Mouse (Mus musculus) CH12.LX (cell line): ENCODE measurements around the gene Grid1. TPM values are rescaled to one million over a fixed set of nuclear protein-coding genes. Genes with fewer than 3 reads are reported as not detected.

Experiments used
- DNase-seq: peaks from one replicate; pipeline ENCODE4 v3.0.0-alpha.2; 2013; ENCODE audit errors: extremely low read depth
- H3K27ac ChIP-seq: 2 replicates; pipeline ENCODE4 v1.5.1; 2012; ENCODE audit warnings: low read depth, mild to moderate bottlenecking, control low read depth, moderate library complexity; ENCODE audit not compliant: insufficient read depth
- H3K27me3 ChIP-seq: replicated peaks from 2 replicates; pipeline ENCODE3; 2012; ENCODE audit warnings: inconsistent platforms
- H3K36me3 ChIP-seq, 2 experiments: replicated peaks in 1 of 2; 2 replicates each; pipeline versions ENCODE3 to v1.6.1; 2012; ENCODE audit warnings: inconsistent platforms in 1 of 2, low read length in 1 of 2, mild to moderate bottlenecking in 1 of 2, mixed read lengths in 1 of 2, moderate library complexity in 1 of 2; ENCODE audit not compliant: control insufficient read depth in 1 of 2, insufficient read depth in 1 of 2
- H3K4me1 ChIP-seq, 2 experiments: 2 replicates each; pipeline ENCODE4 v1.6.1; 2012; ENCODE audit warnings: inconsistent platforms in 1 of 2, moderate library complexity in 1 of 2; ENCODE audit not compliant: insufficient read depth in 2 of 2, control insufficient read depth in 1 of 2
- H3K4me2 ChIP-seq: 2 replicates; pipeline ENCODE4 v1.6.1; 2012; ENCODE audit warnings: low read depth, mild to moderate bottlenecking, control low read depth; ENCODE audit not compliant: poor library complexity, insufficient read depth, severe bottlenecking
- H3K4me3 ChIP-seq, 3 experiments: fragments of 150-350 bp in 1 of 3; sonication (generic) in 1 of 3; replicated peaks in 1 of 3; 2 replicates each; pipeline versions ENCODE3 to v1.5.1; 2011 to 2012; ENCODE audit warnings: low read depth in 2 of 3, low read length in 2 of 3, mild to moderate bottlenecking in 2 of 3, moderate library complexity in 2 of 3, control low read depth in 1 of 3, improper control_type of control experiment in 1 of 3, inconsistent platforms in 1 of 3, mixed read lengths in 1 of 3; ENCODE audit not compliant: poor library complexity in 1 of 3
- H3K79me2 ChIP-seq: replicated peaks from 2 replicates; pipeline ENCODE4 v1.6.1; 2012; ENCODE audit warnings: mild to moderate bottlenecking, moderate library complexity; ENCODE audit not compliant: control insufficient read depth, poor library complexity, insufficient read depth, severe bottlenecking; ENCODE audit errors: extremely low read depth
- H3K9ac ChIP-seq: 2 replicates; pipeline ENCODE4 v1.6.1; 2012; ENCODE audit warnings: low read depth, mild to moderate bottlenecking, control low read depth, moderate library complexity; ENCODE audit not compliant: insufficient read depth
- H3K9me3 ChIP-seq: replicated peaks from 2 replicates; pipeline ENCODE3; 2012; ENCODE audit warnings: low read length, inconsistent platforms, mixed read lengths
- ELF1 ChIP-seq: IDR thresholded peaks from 2 replicates; pipeline ENCODE4 v1.6.1; 2014; ENCODE audit warnings: low read depth, mild to moderate bottlenecking, inconsistent platforms, low read length, improper control_type of control experiment
- EP300 ChIP-seq: IDR thresholded peaks from 2 replicates; pipeline ENCODE4 v1.6.1; 2011; ENCODE audit warnings: low read length, improper control_type of control experiment
- GABPA ChIP-seq: IDR thresholded peaks from 2 replicates; pipeline ENCODE4 v1.6.1; 2012; ENCODE audit warnings: low read depth, low read length, improper control_type of control experiment, inconsistent platforms; ENCODE audit not compliant: insufficient replicate concordance
- HCFC1 ChIP-seq: IDR thresholded peaks from 2 replicates; pipeline ENCODE4 v1.6.1; 2012; ENCODE audit warnings: low read depth, mild to moderate bottlenecking, inconsistent platforms, low read length, improper control_type of control experiment
- IRF4 ChIP-seq: IDR thresholded peaks from 2 replicates; pipeline ENCODE4 v1.6.1; 2014; ENCODE audit warnings: low read depth, mild to moderate bottlenecking, inconsistent platforms, low read length, improper control_type of control experiment
- JUND ChIP-seq: conservative IDR thresholded peaks from 2 replicates; pipeline ENCODE4 v1.6.1; 2011; ENCODE audit warnings: low read depth, low read length, improper control_type of control experiment
- KAT2A ChIP-seq: IDR thresholded peaks from 2 replicates; pipeline ENCODE4 v1.6.1; 2012; ENCODE audit warnings: low read length, improper control_type of control experiment, inconsistent platforms; ENCODE audit not compliant: insufficient replicate concordance
- MAFK ChIP-seq: IDR thresholded peaks from 2 replicates; pipeline ENCODE4 v1.6.1; 2011; ENCODE audit warnings: low read length, improper control_type of control experiment; ENCODE audit not compliant: insufficient replicate concordance
- MAX ChIP-seq: IDR thresholded peaks from 2 replicates; pipeline ENCODE4 v1.6.1; 2011; ENCODE audit warnings: low read length, improper control_type of control experiment
- MAZ ChIP-seq: IDR thresholded peaks from 2 replicates; pipeline ENCODE4 v1.6.1; 2012; ENCODE audit warnings: low read depth, mild to moderate bottlenecking, inconsistent platforms, low read length, improper control_type of control experiment, moderate library complexity
- MXI1 ChIP-seq: IDR thresholded peaks from 2 replicates; pipeline ENCODE4 v1.6.1; 2011; ENCODE audit warnings: mild to moderate bottlenecking, low read depth, low read length, improper control_type of control experiment
- MYC ChIP-seq: IDR thresholded peaks from 2 replicates; pipeline ENCODE4 v1.6.1; 2011; ENCODE audit warnings: low read depth, mild to moderate bottlenecking, improper control_type of control experiment, low read length
- NRF1 ChIP-seq: IDR thresholded peaks from 2 replicates; pipeline ENCODE4 v1.6.1; 2014; ENCODE audit warnings: low read depth, mild to moderate bottlenecking, inconsistent platforms, low read length, improper control_type of control experiment, moderate library complexity
- PAX5 ChIP-seq: IDR thresholded peaks from 2 replicates; pipeline ENCODE4 v1.6.1; 2012; ENCODE audit warnings: low read length, inconsistent platforms, mixed read lengths
- POLR2A ChIP-seq: IDR thresholded peaks from 2 replicates; pipeline ENCODE4 v1.6.1; 2011; ENCODE audit warnings: low read depth, mild to moderate bottlenecking, improper control_type of control experiment, low read length
- POLR2AphosphoS2 ChIP-seq: IDR thresholded peaks from 2 replicates; pipeline ENCODE4 v1.6.1; 2011; ENCODE audit warnings: low read depth, low read length, improper control_type of control experiment
- RAD21 ChIP-seq: IDR thresholded peaks from 2 replicates; pipeline ENCODE4 v1.6.1; 2011; ENCODE audit warnings: low read depth, mild to moderate bottlenecking, low read length, improper control_type of control experiment, moderate library complexity
- SIN3A ChIP-seq: IDR thresholded peaks from 2 replicates; pipeline ENCODE4 v1.6.1; 2012; ENCODE audit warnings: low read length, improper control_type of control experiment, inconsistent platforms
- TBP ChIP-seq: conservative IDR thresholded peaks from 2 replicates; pipeline ENCODE4 v1.6.1; 2011; ENCODE audit warnings: low read depth, low read length, improper control_type of control experiment
- TCF12 ChIP-seq: IDR thresholded peaks from 2 replicates; pipeline ENCODE4 v1.6.1; 2014; ENCODE audit warnings: low read depth, mild to moderate bottlenecking, inconsistent platforms, low read length, improper control_type of control experiment
- ZNF384 ChIP-seq: IDR thresholded peaks from 2 replicates; pipeline ENCODE4 v1.6.1; 2012; ENCODE audit warnings: low read depth, low read length, improper control_type of control experiment, inconsistent platforms
- dilution Hi-C: fragments of 300-500 bp; cut with MboI; formaldehyde crosslinking; loops from 2 replicates; pipeline ENCODE4 v1.14.3; 2020; ENCODE audit warnings: low sequenced_read_pairs; ENCODE audit not compliant: extremely low pct_unique_long_range_greater_than_20kb, extremely low pct_ligation_motif_present
- in situ Hi-C: fragments of 300-500 bp; cut with MboI; formaldehyde crosslinking; loops from 3 replicates; pipeline ENCODE4 v1.14.3; 2019; ENCODE audit warnings: low sequenced_read_pairs, low pct_ligation_motif_present, low pct_unique_long_range_greater_than_20kb, mixed read lengths
- polyA plus RNA-seq: library from polyadenylated mRNA; unstranded; fragments of >175 nt; gene quantifications from 2 replicates; pipeline ENCODE4 v1.2.1, GENCODE M21; 2012; ENCODE audit warnings: low read depth; ENCODE audit not compliant: insufficient read length
- total RNA-seq, 2 experiments: library from RNA; depleted of rRNA; stranded (reverse); fragments of 300-350 nt in 1 of 2; fragments of >200 nt in 1 of 2; gene quantifications; 2 replicates each; pipeline ENCODE4 v1.2.3; 2012 to 2014

Grid1 gene
- total and polyA plus RNA-seq, 3 experiments: not detected

DNA sequence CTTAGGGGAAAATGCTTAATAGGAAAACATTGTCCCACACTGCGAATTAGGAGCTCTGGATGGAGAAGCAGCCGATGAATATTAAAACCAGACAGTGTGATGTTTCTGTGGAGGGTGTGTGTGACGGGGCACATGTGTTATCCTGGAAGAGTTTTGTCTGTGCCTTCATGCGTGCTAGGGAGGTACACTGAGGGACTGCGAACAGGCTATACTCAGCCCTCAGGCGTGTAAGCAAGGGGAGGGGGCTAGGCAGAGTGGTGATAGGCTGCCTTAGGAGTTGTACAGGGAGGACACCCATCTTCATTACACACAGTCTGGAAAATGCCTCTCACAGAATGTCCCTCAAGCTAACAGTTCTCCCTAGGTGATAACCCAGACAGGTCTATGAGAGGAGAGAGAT is 379.0 kb downstream of the Grid1 start:
- in situ Hi-C loops: no loop called here
- no peak overlapping the region for H3K4me3 ChIP-seq
- no peaks in the 10 kb centered on the region for H3K9me3 ChIP-seq
- H3K79me2 ChIP-seq: no peaks in the 10 kb centered on the region
- H3K27me3 ChIP-seq: peaks cover 25% of the 10 kb centered on the region
- no peak for DNase-seq
- TF ChIP-seq TCF12 (no peak), HCFC1 (no peak), KAT2A (no peak), SIN3A (no peak), PAX5 (no peak), EP300 (no peak), ELF1 (no peak), POLR2A (no peak), JUND (no peak), POLR2AphosphoS2 (no peak), IRF4 (no peak), TBP (no peak), MAZ (no peak), GABPA (no peak), MAX (no peak), NRF1 (no peak), MYC (no peak), MXI1 (no peak)
- TF ChIP-seq, all 38 proteins: peak for 0
- dilution Hi-C loops: no loop called here
- H3K36me3 ChIP-seq: no peaks in the 10 kb centered on the region
- no peak overlapping the region for H3K9ac ChIP-seq
- no peak overlapping the region for H3K4me2 ChIP-seq
- H3K4me1 ChIP-seq: no peaks in the 10 kb centered on the region
- no peak overlapping the region for H3K27ac ChIP-seq

DNA sequence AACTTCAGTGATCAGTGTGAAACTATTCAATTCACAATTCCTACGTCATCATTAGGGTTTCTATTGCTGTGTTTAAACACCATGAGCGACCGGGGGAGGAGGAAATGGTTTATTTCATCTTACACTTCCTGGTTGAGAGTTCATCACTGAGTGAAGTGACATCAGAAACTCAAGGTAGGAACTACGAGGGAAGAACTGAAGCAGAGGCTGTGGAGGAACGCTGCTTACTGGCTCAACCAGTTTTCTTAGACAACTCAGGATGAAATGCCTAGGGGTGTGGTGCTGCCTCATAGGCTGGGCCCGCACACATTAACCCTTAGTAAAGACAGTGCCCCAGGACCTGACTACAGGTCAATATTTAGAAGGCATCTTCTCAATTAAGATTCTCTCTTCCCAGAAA is 389.5 kb downstream of the Grid1 start:
- H3K9me3 ChIP-seq: no peaks in the 10 kb centered on the region
- no peak for DNase-seq
- no peaks in the 10 kb centered on the region for H3K79me2 ChIP-seq
- H3K4me1 ChIP-seq: no peaks in the 10 kb centered on the region
- no peak overlapping the region for H3K27ac ChIP-seq
- in situ Hi-C loops: no loop called here
- H3K9ac ChIP-seq: no peak overlapping the region
- H3K4me3 ChIP-seq: no peak overlapping the region
- no peak overlapping the region for H3K4me2 ChIP-seq
- H3K36me3 ChIP-seq: no peaks in the 10 kb centered on the region
- H3K27me3 ChIP-seq: peaks cover 7% of the 10 kb centered on the region
- TF ChIP-seq MAFK: no peak
- no peak for TF ChIP-seq ZNF384
- TF ChIP-seq RAD21: no peak
- TF ChIP-seq MAX: no peak
- TF ChIP-seq KAT2A: no peak
- TF ChIP-seq, all 38 proteins: peak for 0
- dilution Hi-C loops: no loop called here
